Mouse (Mus musculus) heart, adult 2 months (tissue): ENCODE data around the gene Timm29.

Experiments used
- CTCF ChIP-seq: fragments of 200-600 bp; IDR thresholded peaks from 2 replicates; pipeline ENCODE4 v1.8.1; 2022; ENCODE audit warnings: antibody characterized with exemption, mild to moderate bottlenecking, moderate library complexity
- EP300 ChIP-seq: fragments of 200-500 bp; IDR thresholded peaks from 2 replicates; pipeline ENCODE4 v1.6.1; 2011; ENCODE audit warnings: low read depth, low read length, control low read depth; ENCODE audit not compliant: insufficient read depth

DNA sequence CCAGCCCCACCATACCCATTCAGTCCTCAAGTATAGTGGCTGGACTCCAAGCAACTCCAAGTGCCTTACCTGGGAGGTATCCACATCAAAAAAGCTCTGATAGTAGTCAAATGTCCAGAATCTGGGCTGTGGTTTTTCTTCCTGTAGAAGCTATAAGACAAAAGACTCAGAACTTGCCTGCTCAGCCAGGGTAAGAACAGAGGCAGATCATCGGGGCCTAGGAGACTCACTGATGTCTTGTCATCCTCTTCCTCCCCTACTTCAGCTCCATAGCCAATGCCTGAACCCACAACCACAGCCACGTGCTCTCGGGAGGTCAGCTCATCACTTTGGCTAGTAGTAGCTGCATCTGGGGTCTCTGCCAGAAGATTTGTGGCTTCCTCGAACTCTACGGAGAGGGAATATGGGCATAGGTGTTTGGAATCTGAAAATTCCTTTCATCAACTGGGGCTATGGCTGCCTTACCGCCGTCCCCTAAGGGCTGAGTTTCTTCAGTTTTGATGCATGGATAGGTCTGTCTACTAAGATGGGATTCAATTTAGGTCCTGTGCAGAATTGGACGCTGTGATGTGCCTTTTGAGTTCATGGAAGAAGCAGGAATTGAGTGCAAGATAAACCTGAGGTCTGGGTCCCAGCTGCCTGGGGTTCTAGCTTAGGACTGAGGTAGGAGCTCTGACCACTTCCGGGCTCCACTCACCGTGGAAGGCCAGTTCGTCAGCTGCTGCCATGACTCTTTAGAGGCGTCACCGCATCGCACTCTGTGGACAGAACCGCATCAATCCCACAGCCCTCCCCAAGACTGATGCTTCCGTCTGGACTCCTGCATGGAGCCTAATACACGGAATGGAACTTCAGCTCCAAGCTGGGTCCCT, 455 bp upstream of the Timm29 start:
- TF ChIP-seq CTCF (no peak), EP300 (no peak)
